Mouse (Mus musculus): ENCODE results near the gene Esyt2.

Esyt2 gene

DNA sequence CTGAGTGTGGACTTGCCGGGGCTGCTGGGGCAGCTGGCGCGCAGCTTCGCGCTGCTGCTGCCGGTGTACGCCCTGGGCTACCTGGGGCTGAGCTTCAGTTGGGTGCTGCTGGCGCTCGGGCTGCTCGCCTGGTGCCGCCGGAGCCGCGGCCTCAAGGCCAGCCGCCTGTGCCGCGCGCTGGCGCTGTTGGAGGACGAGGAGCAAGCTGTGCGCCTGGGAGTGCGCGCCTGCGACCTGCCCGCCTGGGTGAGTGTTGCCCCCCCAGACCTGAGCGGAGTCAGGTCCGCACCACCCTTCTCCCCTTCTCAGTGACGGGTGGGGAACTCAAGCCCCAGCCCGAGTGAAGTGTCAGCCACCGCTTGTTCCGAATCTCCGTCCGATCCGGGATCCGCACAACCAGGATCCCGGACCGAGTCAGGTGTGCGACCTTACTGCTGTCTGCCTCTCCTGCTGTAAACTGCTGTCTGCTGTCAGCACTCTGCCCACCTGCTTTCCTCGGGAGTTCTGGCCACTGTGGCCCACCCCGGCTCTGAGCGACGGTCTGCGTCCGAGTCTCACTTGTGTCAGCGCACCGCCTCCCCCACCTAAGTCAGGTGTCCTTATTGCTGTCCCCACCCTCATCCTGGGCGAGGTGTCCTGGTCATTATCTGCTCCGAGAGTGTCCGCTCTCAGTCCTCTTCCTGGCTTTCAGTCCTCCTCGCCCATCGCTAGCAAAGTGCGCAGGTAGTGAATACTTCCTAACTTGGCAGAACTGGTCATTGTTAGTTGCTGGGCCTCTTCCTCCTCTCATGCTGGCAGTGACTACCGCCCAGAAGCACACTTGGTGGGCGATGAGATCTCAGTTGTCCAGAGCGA lies 658 bp downstream of the Esyt2 start:
- no peak for DNase-seq

DNA sequence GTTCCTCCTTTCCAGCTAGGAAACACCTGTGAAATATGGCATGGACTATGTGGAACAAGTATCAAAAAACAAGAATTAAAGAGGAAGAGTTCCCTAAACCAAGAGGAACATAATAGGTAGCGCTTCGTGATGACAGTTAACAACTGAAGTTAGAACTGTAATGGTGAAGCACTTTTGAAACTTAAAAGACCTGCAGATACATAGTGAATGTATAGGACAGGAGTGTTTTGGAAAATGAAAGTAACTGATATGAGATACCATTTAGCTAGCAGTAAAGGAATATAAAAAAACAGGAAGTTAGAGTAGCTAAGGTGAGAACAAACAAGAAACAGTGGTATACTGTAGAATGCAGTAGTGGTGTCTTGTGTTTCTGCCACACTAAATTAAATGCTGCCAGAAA lies 1.9 kb downstream of the Esyt2 start:
- no peak for DNase-seq

DNA sequence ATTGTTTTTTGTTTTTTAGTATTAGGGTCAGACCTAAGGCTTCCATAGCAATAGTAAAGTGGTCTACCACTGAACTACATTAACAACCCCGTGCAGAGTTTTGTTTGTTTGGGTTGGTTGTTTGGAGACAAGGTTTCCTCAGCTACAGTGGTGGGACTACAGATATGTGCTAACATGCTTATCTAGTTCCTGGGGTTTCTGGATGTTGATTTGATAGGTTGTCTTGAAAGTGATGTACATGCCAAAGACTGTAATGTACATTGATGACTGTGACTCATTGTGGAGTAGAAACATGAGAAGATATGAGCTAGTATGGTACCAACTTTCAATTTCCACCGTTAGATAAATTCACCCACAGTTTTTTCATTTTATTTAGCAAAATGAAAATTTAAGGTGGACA lies 2.5 kb downstream of the Esyt2 start:
- no peak for DNase-seq

DNA sequence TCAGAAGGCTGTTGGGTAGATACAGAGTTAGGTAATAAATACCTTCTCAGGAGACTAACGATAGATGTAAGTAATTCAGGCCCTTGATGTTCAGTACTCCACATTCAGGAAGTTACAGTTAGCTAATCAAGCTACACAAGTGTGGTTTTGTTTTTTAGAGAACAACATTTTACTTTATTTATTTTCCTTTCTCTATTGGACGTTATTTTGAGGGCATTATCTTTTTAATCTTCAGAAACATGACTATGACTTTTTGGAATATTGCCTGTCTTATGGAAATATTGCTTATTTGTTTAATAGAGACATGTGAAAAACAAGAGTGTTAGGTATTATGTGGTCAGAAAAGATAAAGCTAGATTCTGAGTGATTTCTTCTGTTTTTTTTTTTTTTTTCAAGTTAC lies 12.2 kb downstream of the Esyt2 start:
- DNase-seq = no peak

GRCm38 (mm10) chr12:116293599-116294292 lies 12.8 kb downstream of the Esyt2 start:
- no peak for DNase-seq

DNA sequence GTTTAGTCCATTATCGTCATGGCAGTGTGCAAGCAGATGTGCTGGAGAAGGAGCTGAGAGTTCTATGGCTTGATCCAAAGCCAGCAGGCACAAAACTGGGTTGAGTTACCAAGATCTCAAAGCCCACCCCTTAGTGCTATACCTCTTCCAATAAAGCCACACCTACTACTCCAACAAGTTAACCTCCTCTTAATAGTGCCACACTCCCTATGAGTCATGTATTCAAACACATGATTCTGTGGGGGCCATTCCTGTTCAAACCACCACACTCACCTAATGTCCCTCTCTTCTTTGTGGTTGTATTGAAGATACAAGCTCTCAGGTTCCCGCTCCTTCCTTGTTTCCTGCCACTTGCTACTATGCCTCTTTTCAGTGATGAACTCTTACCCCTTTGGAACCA lies 18.9 kb downstream of the Esyt2 start:
- no peak for DNase-seq

GRCm38 (mm10) chr12:116302181-116302580 lies 21.2 kb downstream of the Esyt2 start:
- DNase-seq = no peak

- peak; percentile 32 for DNase-seq
Measured at GRCm38 (mm10) chr12:116306042-116306441, 25.0 kb downstream of the Esyt2 start.

DNA sequence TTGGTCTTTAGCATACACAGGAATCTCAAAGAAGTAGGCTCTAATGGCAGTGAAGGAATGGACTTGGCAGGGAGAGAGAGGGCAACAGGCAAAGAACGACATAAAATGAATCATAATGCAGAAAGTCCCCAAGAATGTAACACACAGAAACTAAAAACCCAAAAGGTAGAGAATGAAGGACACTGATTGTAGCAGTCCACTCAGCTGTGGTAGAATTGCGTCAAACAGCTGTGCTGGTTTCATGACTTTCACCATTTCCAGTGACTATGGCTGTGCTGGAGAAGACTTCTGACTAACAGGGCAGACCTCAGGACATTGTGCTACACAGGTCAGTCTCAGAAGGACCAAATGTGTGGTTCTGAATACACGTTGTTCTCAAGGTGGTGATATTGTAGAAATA lies 26.9 kb downstream of the Esyt2 start:
- DNase-seq = no peak

GRCm38 (mm10) chr12:116308612-116309011 lies 27.6 kb downstream of the Esyt2 start:
- DNase-seq = no peak

DNA sequence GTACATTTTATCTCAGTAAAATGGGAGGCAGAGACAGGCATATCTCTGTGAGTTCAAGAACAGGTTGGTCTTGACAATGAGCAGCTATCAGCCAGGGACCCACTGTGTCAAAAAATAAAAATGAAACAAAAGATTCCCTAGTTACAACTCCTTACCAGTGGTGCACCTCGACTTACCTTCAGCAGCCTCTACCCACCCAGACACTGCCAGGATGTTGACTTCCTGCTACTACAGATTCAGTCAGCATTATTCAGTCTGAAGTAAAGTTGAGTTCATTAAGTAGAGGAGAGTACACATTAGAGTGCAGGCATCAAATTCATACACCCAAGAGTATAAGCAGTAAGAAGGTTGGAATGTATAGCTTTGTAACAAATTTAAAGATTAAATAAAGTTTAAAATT lies 32.8 kb downstream of the Esyt2 start:
- no peak for DNase-seq

- DNase-seq = no peak
Measured at GRCm38 (mm10) chr12:116315498-116315897, 34.5 kb downstream of the Esyt2 start.

- no peak for DNase-seq
Measured at GRCm38 (mm10) chr12:116317818-116318217, 36.8 kb downstream of the Esyt2 start.

GRCm38 (mm10) chr12:116325545-116325944 lies 44.5 kb downstream of the Esyt2 start:
- DNase-seq = peak; percentile 27

DNA sequence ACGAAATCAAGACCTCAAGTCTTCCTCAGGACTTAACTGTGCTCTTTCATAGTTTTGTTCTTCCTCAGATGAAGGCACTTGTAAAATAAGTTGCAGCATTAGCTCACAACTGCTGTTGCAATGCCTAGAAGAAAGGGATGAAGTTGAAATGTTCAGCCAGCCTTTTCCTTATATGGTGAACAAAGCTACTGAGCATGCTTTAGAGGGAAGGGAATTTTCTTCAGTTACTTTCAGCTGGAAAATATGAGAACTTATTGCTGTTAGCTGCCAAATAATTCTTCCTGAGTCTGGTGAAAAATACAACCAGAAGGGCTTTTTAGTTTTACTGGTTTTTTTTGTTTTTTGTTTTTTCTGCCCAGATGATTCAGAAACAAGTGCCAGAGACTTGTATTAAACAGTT lies 45.2 kb downstream of the Esyt2 start:
- no peak for DNase-seq

- DNase-seq = no peak
Measured at GRCm38 (mm10) chr12:116334253-116334652, 53.3 kb downstream of the Esyt2 start.

DNA sequence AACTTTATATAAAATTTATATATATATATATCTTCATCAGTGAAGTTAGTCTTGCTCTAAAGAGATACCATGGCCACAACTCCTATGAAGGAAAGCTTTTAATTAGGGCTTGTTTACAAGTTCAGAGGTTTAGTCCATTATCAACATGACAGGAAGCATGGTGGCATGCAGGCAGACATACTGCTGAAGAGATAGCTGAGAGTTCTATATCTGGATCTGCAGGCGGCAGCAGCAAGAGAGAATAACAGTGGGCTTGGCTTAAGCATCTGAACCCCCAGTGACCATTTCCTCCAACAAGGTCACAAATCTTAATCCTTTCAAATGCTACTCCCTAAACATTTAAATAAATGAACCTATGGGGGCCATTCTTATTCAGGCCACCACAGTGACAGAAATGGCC lies 59.2 kb downstream of the Esyt2 start:
- no peak for DNase-seq

DNA sequence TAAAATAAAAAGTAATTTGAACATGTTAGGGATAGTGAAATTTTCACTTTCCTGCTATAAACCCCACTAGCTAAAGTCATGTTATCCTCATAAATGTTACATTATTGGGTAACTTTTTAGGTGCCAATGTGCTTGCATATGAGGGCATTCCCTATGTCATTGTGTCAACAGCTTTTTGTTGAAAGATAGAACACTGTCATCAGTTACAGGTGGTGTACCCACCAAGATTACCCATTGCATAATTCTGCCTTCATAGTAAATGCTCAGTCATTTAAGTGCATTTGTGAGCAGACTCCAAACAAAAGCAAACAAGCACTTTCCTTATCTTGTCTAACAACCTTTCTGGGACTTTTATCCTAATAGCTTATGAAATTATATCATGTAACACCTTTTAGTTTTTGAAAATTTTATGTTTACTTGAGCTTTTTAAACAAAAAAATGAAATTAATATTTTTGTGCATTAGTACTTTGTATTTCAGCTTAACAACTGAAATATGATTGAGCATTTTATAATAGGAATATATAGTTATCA lies 67.8 kb downstream of the Esyt2 start:
- DNase-seq = no peak

DNA sequence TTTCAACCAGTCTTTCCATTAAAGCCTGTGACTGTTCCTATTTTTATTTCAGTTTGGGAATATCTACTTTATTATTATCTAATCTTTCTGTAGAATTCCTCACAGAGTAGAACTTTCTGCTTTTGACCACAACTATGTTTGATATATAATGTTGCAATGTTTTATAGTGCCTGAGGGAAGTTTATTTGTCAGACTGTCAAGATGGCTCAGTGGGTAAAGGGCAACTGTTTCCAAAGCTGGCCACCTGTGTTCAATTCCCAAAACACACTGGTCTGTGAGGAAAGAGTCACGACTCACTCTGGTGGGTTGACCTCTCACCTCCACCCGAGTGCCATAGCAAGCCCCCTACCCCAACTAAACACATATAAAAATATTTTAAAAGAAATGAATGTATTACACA lies 68.4 kb downstream of the Esyt2 start:
- no peak for DNase-seq

- DNase-seq = no peak
Measured at GRCm38 (mm10) chr12:116351022-116351421, 70.0 kb downstream of the Esyt2 start.

DNA sequence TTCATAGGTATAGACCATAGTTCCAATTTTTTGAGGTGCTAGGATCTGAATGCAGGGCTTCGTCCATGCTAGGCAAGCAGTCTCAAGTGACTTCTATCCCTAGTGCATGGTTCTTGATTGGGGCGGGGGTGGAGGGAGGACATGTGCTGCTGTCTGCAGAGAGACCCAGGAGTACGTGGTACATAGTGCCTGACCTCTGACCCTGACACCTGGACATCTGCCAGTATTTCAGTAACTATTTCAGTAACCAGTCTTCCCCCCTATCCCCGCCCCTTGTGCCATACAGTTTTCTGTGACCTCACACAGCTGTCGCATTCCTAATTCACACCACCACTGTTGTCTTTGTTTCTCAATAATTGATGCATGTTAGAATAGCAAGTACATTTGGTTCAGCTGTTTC lies 71.4 kb downstream of the Esyt2 start:
- DNase-seq = no peak

DNA sequence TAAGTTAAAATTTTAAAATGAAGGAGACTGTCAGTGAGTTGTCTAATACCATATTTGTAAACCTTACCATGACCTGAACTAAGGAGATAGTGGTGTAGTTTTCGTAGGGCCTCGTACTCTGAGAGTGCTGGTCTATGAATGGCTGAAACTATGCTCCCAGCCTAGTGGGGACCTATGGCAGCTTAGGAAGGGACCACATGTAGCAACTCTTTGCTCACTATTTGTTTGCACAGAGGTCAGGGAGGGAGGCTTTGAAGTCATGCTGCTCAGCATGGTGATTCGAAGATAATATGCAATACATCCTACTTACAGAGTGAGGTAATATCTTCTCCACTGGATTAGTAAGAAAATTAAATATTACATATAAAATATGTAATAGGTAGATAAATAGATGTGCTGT lies 73.7 kb downstream of the Esyt2 start:
- no peak for DNase-seq

- no peak for DNase-seq
Measured at GRCm38 (mm10) chr12:116362091-116362490, 81.1 kb downstream of the Esyt2 start.

DNA sequence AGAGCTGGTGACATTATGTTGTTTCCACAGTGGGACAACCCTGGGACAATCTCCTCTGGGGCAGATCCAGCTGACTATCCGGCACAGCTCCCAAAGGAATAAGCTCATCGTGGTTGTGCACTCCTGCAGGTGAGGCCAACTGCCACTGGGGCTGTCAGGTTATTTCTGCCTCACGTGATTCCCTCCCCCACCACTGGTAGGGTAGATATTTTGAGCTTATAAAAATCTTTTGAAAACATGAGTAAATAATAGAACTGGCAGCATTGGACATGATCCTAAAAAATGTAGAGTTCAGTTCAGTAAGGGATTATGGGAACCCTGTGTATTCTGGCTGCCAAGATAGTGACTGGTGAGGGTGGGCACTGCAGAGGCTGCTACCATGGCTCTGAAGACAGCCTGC lies 85.9 kb downstream of the Esyt2 start:
- DNase-seq = no peak
